In the genomic region with DNA sequence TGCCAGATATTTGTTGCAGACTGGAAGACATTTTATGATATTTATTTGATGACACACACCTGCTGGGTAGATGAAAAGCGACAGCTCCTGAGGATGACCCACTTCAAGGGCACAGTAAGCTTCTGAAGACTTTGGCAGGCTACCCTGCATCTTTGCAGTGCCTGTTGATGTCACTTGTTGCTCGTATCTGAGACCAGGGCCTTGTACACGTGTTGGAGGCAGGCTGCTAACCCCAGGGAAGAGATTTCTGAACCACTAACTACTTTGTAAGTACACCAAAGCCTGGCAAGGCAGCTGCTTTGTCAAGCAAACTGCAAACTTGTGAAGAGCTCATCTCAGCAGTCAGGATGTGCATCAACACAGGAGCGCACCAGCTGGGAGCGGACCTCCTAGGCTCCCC, we compare ENCODE assay signal across 20 mouse cellular contexts.
DNase-seq lines count a peak whose midpoint lies in the region; ATAC-seq and TF ChIP-seq lines count a peak whose summit lies in the region.
"Had no signal": no experiment of that assay in that cellular context is flagged by ENCODE, and none has a peak within 500 bp of the region (broad histone marks: within the 10 kb centered on the region; RNA-seq: fewer than 3 reads in every experiment).

No protein-coding gene starts in this region.

- ATAC-seq in heart, embryonic 13.5 days (ENCODE audit: extremely low read depth, insufficient number of reproducible peaks, low FRiP score, low TSS enrichment), result no peak
- ATAC-seq in stomach, postnatal 0 days (ENCODE audit: low FRiP score, low TSS enrichment), result no peak
- ATAC-seq: forebrain, embryonic 14.5 days; hindbrain, embryonic 16.5 days; inflammation-experienced regulatory T-cells, adult 6 months had no signal

- H3K4me2 ChIP-seq in heart, embryonic 13.5 days, result no peak overlapping the region
- H3K4me2 ChIP-seq in stomach, postnatal 0 days (replicated peaks; ENCODE audit: low read depth), result no peak overlapping the region
- H3K4me2 ChIP-seq: embryonic facial prominence, embryonic 12.5 days; heart, embryonic 15.5 days; hindbrain, embryonic 12.5 days had no signal

- no peak overlapping the region for H3K4me3 ChIP-seq in heart, embryonic 13.5 days
- no peak overlapping the region for H3K4me3 ChIP-seq in stomach, postnatal 0 days (ENCODE audit: low read depth, low read length)
- H3K4me3 ChIP-seq: embryonic facial prominence, embryonic 12.5 days; heart, embryonic 10.5 days; heart, embryonic 15.5 days; hindbrain, embryonic 12.5 days had no signal

- H3K9me3 ChIP-seq in heart, embryonic 13.5 days, result no peaks in the 10 kb centered on the region
- H3K9me3 ChIP-seq in stomach, postnatal 0 days (ENCODE audit: control insufficient read depth, low read length), result no peaks in the 10 kb centered on the region
- H3K9me3 ChIP-seq: embryonic facial prominence, embryonic 12.5 days; heart, embryonic 10.5 days; heart, embryonic 15.5 days; hindbrain, embryonic 12.5 days had no signal

- no peak for TF ChIP-seq CTCF in stomach, postnatal 0 days (IDR thresholded peaks at IDR 0.05; ENCODE audit: low read depth)

- WGBS in heart, embryonic 13.5 days, result 79% methylated on average over 5 of the region's 5 CpGs
- WGBS in stomach, postnatal 0 days, result 81% methylated on average over 5 of the region's 5 CpGs

- TF ChIP-seq EP300 in stomach, postnatal 0 days (optimal IDR thresholded peaks at IDR 0.05), result no peak

- H3K36me3 ChIP-seq in heart, embryonic 13.5 days, result no peaks in the 10 kb centered on the region
- no peaks in the 10 kb centered on the region for H3K36me3 ChIP-seq in stomach, postnatal 0 days (ENCODE audit: control insufficient read depth, insufficient read depth, low read length)
- H3K36me3 ChIP-seq: embryonic facial prominence, embryonic 12.5 days; heart, embryonic 10.5 days; heart, embryonic 15.5 days; hindbrain, embryonic 12.5 days had no signal

- H3K27ac ChIP-seq in heart, embryonic 13.5 days (replicated peaks), result 0 out of 2 replicates have a peak overlapping the region, but pooled peaks have one; percentile 1
- H3K27ac ChIP-seq in stomach, postnatal 0 days (replicated peaks), result 0 out of 2 replicates have a peak overlapping the region, but pooled peaks have one; percentile 40
- H3K27ac ChIP-seq: embryonic facial prominence, embryonic 12.5 days; heart, embryonic 10.5 days; heart, embryonic 15.5 days; hindbrain, embryonic 12.5 days had no signal

- no peak overlapping the region for H3K9ac ChIP-seq in heart, embryonic 13.5 days
- no peak overlapping the region for H3K9ac ChIP-seq in stomach, postnatal 0 days (ENCODE audit: low read length)
- H3K9ac ChIP-seq: embryonic facial prominence, embryonic 12.5 days; heart, embryonic 15.5 days; hindbrain, embryonic 12.5 days had no signal

- intact Hi-C loops in heart, postnatal 36 days (cut with DNase I), result loop anchor here (5.0 kb wide), 1 partner anchor 336 kb away; no protein-coding TSS in a partner anchor

- no peaks in the 10 kb centered on the region for H3K27me3 ChIP-seq in heart, embryonic 13.5 days (replicated peaks)
- H3K27me3 ChIP-seq in stomach, postnatal 0 days (ENCODE audit: control insufficient read depth, insufficient read depth, low read length), result no peaks in the 10 kb centered on the region
- H3K27me3 ChIP-seq: embryonic facial prominence, embryonic 12.5 days; heart, embryonic 15.5 days had no signal

- DNase-seq in heart, postnatal 36 days, result no peak
- no peak for DNase-seq in stomach, postnatal 0 days (ENCODE audit: low spot score)
- peak; percentile 86 for DNase-seq in thymus, postnatal 0 days (ENCODE audit: low spot score)
- DNase-seq in thymus, postnatal 36 days, result peak; percentile 44 to 71
- no peak for DNase-seq in right cerebral cortex, postnatal 25 days
- no peak for DNase-seq in kidney, adult 9 months
- DNase-seq in frontal cortex, adult 2 months (ENCODE audit: extremely low spot score in 1 of 2, low spot score in 1 of 2), result no peak
- DNase-seq: cerebellum, adult 2 months; cerebellum, postnatal 14 days; embryo, embryonic 11 days; gastrocnemius, postnatal 25 days; heart, postnatal 4 days had no signal

- H3K4me1 ChIP-seq in heart, embryonic 13.5 days, result peaks cover 34% of the 10 kb centered on the region
- no peaks in the 10 kb centered on the region for H3K4me1 ChIP-seq in stomach, postnatal 0 days (replicated peaks; ENCODE audit: control insufficient read depth, insufficient read depth)

Comparison
In these comparisons a context has a peak if more than half of its experiments do, and no peak if none do; other contexts are left out.
1. DNase-seq: peak in thymus, postnatal 0 days (single experiment) and thymus, postnatal 36 days (2 of 2); none in heart, postnatal 36 days (0 of 2), stomach, postnatal 0 days (single experiment), right cerebral cortex, postnatal 25 days (single experiment), kidney, adult 9 months (single experiment) and frontal cortex, adult 2 months (0 of 2).